Mouse (Mus musculus): ENCODE measurements around the gene Col5a3. TPM values are rescaled to one million over a fixed set of nuclear protein-coding genes. Genes with fewer than 3 reads are reported as not detected.

The Col5a3 gene
- polyA plus RNA-seq, 1 experiment from 2014 or later: 1.2 TPM

Other genes starting within 250 kb of the Col5a3 start
- 45.0 and 45.3 TPM in 2 replicates for gene Zfp846, start 233.8 kb downstream of the Col5a3 start, polyA plus RNA-seq (2015; fragmentation: Nextera tagmentation; extraction: Ambion mirVana)
- gene Ubl5, start 172.2 kb downstream of the Col5a3 start, polyA plus RNA-seq (2015; fragmentation: Nextera tagmentation; extraction: Ambion mirVana): 441 and 476 TPM in 2 replicates
- 13.8 TPM in 2 replicates for gene Fbxl12, start 170.3 kb downstream of the Col5a3 start, polyA plus RNA-seq (2015; fragmentation: Nextera tagmentation; extraction: Ambion mirVana)
- 66.0 and 66.3 TPM in 2 replicates for gene Pin1, start 163.0 kb downstream of the Col5a3 start, polyA plus RNA-seq (2015; fragmentation: Nextera tagmentation; extraction: Ambion mirVana)
- gene Olfm2, start 68.7 kb downstream of the Col5a3 start, polyA plus RNA-seq (2015; fragmentation: Nextera tagmentation; extraction: Ambion mirVana): 199 and 226 TPM in 2 replicates
- gene Rdh8, start 3.4 kb upstream of the Col5a3 start, polyA plus RNA-seq (2015; fragmentation: Nextera tagmentation; extraction: Ambion mirVana): not detected in 2 replicates
- gene A230050P20Rik, start 53.6 kb upstream of the Col5a3 start, polyA plus RNA-seq (2015; fragmentation: Nextera tagmentation; extraction: Ambion mirVana): 12.9 and 13.2 TPM in 2 replicates
- gene Angptl6, start 64.7 kb upstream of the Col5a3 start, polyA plus RNA-seq (2015; fragmentation: Nextera tagmentation; extraction: Ambion mirVana): 14.7 and 15.1 TPM in 2 replicates
- gene Ppan, start 73.1 kb upstream of the Col5a3 start, polyA plus RNA-seq (2015; fragmentation: Nextera tagmentation; extraction: Ambion mirVana): 46.3 and 47.5 TPM in 2 replicates
- gene Eif3g, start 83.6 kb upstream of the Col5a3 start, polyA plus RNA-seq (2015; fragmentation: Nextera tagmentation; extraction: Ambion mirVana): 249 and 256 TPM in 2 replicates
- gene Dnmt1, start 144.8 kb upstream of the Col5a3 start, polyA plus RNA-seq (2015; fragmentation: Nextera tagmentation; extraction: Ambion mirVana): 60.5 and 63.9 TPM in 2 replicates
- 8.5 and 10.8 TPM in 2 replicates for gene S1pr2, start 161.7 kb upstream of the Col5a3 start, polyA plus RNA-seq (2015; fragmentation: Nextera tagmentation; extraction: Ambion mirVana)
- 109 and 114 TPM in 2 replicates for gene Mrpl4, start 187.7 kb upstream of the Col5a3 start, polyA plus RNA-seq (2015; fragmentation: Nextera tagmentation; extraction: Ambion mirVana)
- 3.4 and 3.9 TPM in 2 replicates for gene Icam1, start 200.9 kb upstream of the Col5a3 start, polyA plus RNA-seq (2015; fragmentation: Nextera tagmentation; extraction: Ambion mirVana)
- gene Icam4, start 214.3 kb upstream of the Col5a3 start, polyA plus RNA-seq (2015; fragmentation: Nextera tagmentation; extraction: Ambion mirVana): not detected in 2 replicates
- 1.7 and 2.6 TPM in 2 replicates for gene Icam5, start 217.0 kb upstream of the Col5a3 start, polyA plus RNA-seq (2015; fragmentation: Nextera tagmentation; extraction: Ambion mirVana)

Measured in hindbrain, embryonic 15.5 days (tissue).